Mouse (Mus musculus) stomach, embryonic 15.5 days (tissue): ENCODE results near the gene Nme8. TPM values are rescaled to one million over a fixed set of nuclear protein-coding genes. Genes with fewer than 3 reads are reported as not detected.

ENCODE experiments used
- ATAC-seq: fragments of 200-750 bp; cut with Nextera tagmentation; 2 replicates; pipeline ENCODE4 v1.8.0; 2017; ENCODE audit warnings: low read depth, moderate number of reproducible peaks, moderate TSS enrichment; ENCODE audit not compliant: insufficient read depth, low FRiP score
- H3K27ac ChIP-seq: fragments of 300-500 bp; sonication (generic); 2 replicates; pipeline ENCODE4 v1.5.1; 2015; ENCODE audit warnings: mild to moderate bottlenecking, inconsistent platforms
- H3K27me3 ChIP-seq: fragments of 300-500 bp; sonication (generic); replicated peaks from 2 replicates; pipeline ENCODE4 v1.6.1; 2015; ENCODE audit warnings: inconsistent platforms
- H3K36me3 ChIP-seq: fragments of 300-500 bp; sonication (generic); 2 replicates; pipeline ENCODE4 v1.6.1; 2015; ENCODE audit warnings: inconsistent platforms
- H3K4me1 ChIP-seq: fragments of 300-500 bp; sonication (generic); 2 replicates; pipeline ENCODE4 v1.6.1; 2015; ENCODE audit warnings: inconsistent platforms
- H3K4me2 ChIP-seq: fragments of 300-500 bp; sonication (generic); 2 replicates; pipeline ENCODE4 v1.6.1; 2015; ENCODE audit warnings: mild to moderate bottlenecking, inconsistent platforms
- H3K4me3 ChIP-seq: fragments of 300-500 bp; sonication (generic); replicated peaks from 2 replicates; pipeline ENCODE4 v1.5.1; 2015; ENCODE audit warnings: inconsistent platforms
- H3K9ac ChIP-seq: fragments of 300-500 bp; sonication (generic); 2 replicates; pipeline ENCODE4 v1.6.1; 2015; ENCODE audit warnings: inconsistent platforms
- H3K9me3 ChIP-seq: fragments of 300-500 bp; sonication (generic); 2 replicates; pipeline ENCODE4 v1.6.1; 2016; ENCODE audit warnings: inconsistent platforms
- WGBS: fragments of 180-500 bp; shearing (Covaris S2); methylation state at CpG from one replicate; pipeline ENCODE4 v1.1.7; 2015; 5-methylcytosine and 5-hydroxymethylcytosine counted together
- polyA plus RNA-seq: library from polyadenylated mRNA; unstranded; fragments of >200 nt; fragmentation: Nextera tagmentation; extraction: Ambion mirVana; gene quantifications from 2 replicates; pipeline ENCODE4 v1.2.1, GENCODE M21; 2015

Gene Nme8
- polyA plus RNA-seq, 1 experiment from 2014 or later = not detected

DNA sequence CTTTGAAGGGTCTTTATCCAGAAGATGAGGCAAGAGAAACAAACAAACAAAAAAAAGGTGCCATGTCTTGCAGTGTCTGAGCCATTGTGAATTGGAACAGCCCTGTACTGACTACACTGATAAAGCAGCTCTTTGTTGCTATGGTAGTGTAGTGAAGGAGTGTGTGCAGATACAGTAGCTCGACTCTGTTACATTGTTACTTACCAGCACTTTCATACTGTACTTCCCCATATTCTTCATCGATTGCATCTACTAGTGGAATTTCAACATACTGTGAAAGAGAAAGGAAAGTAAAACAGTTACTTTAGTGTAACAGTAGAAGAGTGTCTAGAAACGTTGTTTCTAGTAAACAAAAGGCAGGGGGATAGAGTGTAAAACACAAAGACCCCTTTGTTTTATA is 7.6 kb downstream of the Nme8 start:
- no peak for ATAC-seq
- H3K4me3 ChIP-seq = no peak overlapping the region
- no peaks in the 10 kb centered on the region for H3K4me1 ChIP-seq
- H3K9me3 ChIP-seq = no peaks in the 10 kb centered on the region
- WGBS = 53% methylated on average over 3 of the region's 3 CpGs
- no peaks in the 10 kb centered on the region for H3K36me3 ChIP-seq
- no peak overlapping the region for H3K9ac ChIP-seq
- no peaks in the 10 kb centered on the region for H3K27me3 ChIP-seq
- H3K4me2 ChIP-seq = no peak overlapping the region
- H3K27ac ChIP-seq = no peak overlapping the region

DNA sequence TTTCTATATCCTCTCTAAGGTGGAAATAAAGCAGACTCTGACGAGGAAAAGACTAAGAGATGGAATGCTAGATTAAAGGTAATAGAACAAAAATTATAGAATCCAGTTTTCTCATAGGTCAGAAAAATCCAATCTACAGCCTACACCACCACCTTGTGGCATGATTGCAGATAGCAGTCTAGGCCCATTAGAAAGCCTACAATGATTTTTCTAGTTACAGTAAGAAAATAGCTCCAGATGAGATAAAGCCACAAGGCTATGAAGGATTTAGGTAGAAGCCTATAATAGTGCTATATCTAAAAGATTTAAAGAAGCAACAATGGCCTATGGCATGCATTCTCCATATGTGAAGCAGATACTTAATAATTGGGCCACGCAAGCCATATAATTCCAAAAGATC is 13.6 kb downstream of the Nme8 start:
- no peaks in the 10 kb centered on the region for H3K36me3 ChIP-seq
- no peak overlapping the region for H3K27ac ChIP-seq
- H3K27me3 ChIP-seq = no peaks in the 10 kb centered on the region
- no peaks in the 10 kb centered on the region for H3K9me3 ChIP-seq
- H3K9ac ChIP-seq = no peak overlapping the region
- WGBS = 56% methylated on average over 2 of the region's 2 CpGs
- no peak overlapping the region for H3K4me2 ChIP-seq
- ATAC-seq = no peak
- no peak overlapping the region for H3K4me3 ChIP-seq
- H3K4me1 ChIP-seq = no peaks in the 10 kb centered on the region

DNA sequence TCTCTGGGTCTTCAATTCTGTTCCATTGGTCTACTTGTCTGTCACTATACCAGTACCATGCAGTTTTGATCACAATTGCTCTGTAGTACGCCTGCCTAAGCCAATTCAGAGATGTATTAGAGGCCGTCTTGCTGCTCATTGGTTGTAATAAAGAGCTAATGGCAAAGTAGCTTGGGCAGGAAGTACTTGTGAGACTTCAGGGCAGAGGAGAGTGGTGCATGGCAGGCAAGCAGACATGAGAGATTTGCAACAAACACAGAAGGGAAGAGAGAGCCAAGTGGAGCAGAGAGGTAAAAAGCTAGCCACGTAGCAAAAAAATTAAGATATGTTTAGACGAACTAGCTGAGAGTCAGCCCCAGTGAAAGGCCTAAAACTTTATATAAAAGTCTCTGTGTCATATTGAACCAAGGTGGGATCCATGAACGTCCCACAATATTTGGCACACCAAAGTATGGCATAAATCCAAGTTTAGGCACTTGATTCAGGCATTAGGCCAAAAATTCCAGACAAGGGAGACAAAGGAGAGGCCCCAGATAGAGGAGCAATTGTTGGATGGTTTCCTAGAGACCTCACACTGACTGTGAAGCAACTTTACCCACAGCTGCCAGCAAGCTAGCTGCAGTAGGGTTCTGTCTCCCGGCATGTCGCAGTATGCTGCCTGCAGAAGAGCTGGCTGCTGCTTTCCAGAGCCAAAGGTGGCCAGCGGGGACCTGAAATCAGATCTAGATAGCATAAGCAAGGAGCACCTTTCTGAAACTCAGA is 14.5 kb downstream of the Nme8 start:
- no peak overlapping the region for H3K4me3 ChIP-seq
- ATAC-seq = no peak
- H3K27me3 ChIP-seq = no peaks in the 10 kb centered on the region
- H3K4me1 ChIP-seq = no peaks in the 10 kb centered on the region
- no peak overlapping the region for H3K4me2 ChIP-seq
- no peaks in the 10 kb centered on the region for H3K36me3 ChIP-seq
- H3K9ac ChIP-seq = no peak overlapping the region
- H3K9me3 ChIP-seq = no peaks in the 10 kb centered on the region
- 54% methylated on average over 8 of the region's 8 CpGs for WGBS
- no peak overlapping the region for H3K27ac ChIP-seq

DNA sequence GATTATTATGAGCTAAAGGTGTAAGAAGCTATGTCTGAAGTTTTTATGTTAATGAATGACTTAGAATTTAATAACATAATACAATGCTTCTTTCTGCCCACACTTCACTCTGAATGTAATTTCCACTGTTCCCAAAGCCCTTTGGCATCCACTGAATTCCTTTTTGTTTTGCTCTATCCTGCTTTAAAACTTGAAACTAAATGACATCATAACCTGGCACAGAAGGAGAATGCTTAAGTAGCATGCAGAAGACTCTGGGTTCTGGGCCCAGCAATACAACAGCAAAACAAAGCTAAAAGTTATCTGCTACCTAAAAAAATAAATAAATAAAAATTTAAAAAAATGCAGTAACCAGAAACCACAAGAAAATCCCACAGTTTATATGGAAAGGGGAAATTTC is 23.0 kb downstream of the Nme8 start:
- Histone ChIP-seq H3K4me1 (no peaks in the 10 kb centered on the region), H3K9me3 (no peaks in the 10 kb centered on the region), H3K4me3 (no peak overlapping the region), H3K36me3 (no peaks in the 10 kb centered on the region), H3K9ac (no peak overlapping the region), H3K4me2 (no peak overlapping the region), H3K27ac (no peak overlapping the region), H3K27me3 (no peaks in the 10 kb centered on the region)
- no peak for ATAC-seq

DNA sequence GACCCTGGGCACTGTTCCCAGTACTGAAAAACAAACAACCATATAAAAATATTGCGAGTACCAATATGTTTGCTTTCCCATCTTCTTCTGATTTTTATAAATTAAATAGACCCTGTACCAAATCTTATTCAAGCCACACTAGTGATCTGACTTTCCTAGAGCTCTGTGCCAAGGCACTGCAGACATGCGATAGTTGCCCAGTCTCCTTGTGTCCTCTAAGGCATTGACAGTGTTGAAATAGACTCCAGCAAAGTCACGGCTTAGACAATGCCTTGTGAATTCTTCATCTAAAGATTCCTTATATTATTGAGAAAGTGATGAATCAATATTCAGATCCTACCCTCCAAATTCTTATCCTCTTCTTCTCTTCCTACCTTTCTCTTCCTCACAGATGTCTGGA is 23.6 kb downstream of the Nme8 start:
- no peak for ATAC-seq
- Histone ChIP-seq H3K4me1 (no peaks in the 10 kb centered on the region), H3K27ac (no peak overlapping the region), H3K27me3 (no peaks in the 10 kb centered on the region), H3K4me3 (no peak overlapping the region), H3K4me2 (no peak overlapping the region), H3K36me3 (no peaks in the 10 kb centered on the region), H3K9ac (no peak overlapping the region), H3K9me3 (no peaks in the 10 kb centered on the region)
- WGBS = 87% methylated on average over 3 of the region's 3 CpGs

DNA sequence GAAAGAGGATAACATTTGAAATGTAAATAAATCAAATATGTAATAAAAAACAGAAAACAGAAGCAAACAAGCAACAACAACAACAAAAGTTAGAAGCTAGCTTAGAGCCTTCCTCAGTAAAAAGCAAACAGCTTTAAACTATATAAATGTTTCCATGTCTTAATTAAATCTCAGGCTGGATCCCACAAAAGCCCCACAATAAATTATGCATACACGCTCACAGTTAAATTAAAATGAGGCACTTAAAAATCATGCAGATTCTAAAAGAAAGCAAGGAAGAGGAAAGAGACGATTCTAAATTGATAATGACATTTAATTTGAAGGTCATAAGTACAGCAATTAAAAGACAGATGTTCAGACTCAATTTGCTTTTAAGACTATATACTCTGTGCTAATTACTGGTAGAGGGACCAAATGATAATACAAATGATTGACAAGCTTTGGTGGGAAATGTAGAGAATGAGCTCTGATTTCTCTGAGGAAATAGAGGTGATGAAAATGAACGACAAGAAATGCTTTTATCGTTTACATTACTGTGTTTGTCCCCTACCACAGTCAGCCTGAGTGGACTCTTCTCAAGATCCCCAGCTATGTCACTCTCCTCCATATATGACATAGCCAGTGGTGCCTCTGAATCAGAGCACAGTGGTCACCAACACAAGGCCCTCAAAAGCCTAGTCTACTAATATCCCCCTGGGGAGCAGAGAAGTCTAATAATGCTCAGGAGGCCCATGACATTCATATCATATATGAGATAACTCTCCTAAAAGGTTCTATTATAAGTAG is 29.0 kb downstream of the Nme8 start:
- Histone ChIP-seq H3K36me3 (no peaks in the 10 kb centered on the region), H3K4me3 (no peak overlapping the region), H3K4me2 (no peak overlapping the region), H3K27me3 (no peaks in the 10 kb centered on the region), H3K4me1 (no peaks in the 10 kb centered on the region), H3K9me3 (no peaks in the 10 kb centered on the region), H3K9ac (no peak overlapping the region), H3K27ac (no peak overlapping the region)
- WGBS = 79% methylated on average over 4 of the region's 4 CpGs
- no peak for ATAC-seq

DNA sequence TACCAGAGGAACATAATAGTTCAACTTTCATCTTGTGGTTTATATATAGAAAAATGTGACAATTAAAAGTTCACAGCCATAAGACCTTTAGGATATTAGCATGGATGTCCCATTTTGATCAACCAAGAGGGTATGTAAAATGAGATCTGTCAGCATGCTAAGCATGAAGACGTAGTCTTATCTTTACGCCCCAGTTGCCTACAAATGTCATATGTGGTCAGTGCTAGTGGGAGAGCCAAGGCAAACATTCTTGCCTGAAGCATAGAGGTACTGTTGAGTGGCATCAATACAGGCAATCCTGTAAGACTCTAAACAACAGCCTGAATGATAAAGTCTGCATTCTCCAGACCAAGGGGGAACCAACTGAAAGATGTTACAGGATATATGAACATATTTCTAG is 45.2 kb downstream of the Nme8 start:
- no peak for ATAC-seq

DNA sequence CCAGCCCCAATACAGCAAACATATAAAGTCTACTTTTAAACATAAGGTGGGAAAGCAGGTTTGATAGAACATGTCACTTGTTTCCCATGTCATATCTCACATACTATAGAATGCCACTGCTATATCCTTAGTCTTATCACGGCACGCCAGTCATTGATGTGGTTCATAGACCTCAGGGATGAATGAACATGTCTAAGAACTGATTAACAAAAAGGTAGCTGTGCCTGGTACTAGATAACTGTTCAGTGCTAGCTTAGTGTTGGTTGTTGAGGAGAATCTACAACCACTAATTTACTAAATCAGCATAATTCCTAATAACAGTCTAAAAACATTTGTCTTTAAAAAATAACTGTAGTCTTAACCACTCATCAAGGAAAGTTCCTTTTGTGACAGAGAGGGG is 47.8 kb downstream of the Nme8 start:
- ATAC-seq = peak; percentile 82; the same call in 1 of the 2 replicates
- WGBS = 91% methylated on average over 2 of the region's 2 CpGs
- Histone ChIP-seq H3K4me2 (no peak overlapping the region), H3K9me3 (no peaks in the 10 kb centered on the region), H3K4me1 (no peaks in the 10 kb centered on the region), H3K27me3 (no peaks in the 10 kb centered on the region), H3K27ac (no peak overlapping the region), H3K9ac (no peak overlapping the region), H3K36me3 (no peaks in the 10 kb centered on the region), H3K4me3 (no peak overlapping the region)

More for the DNA sequence above, 45.2 kb downstream of the Nme8 start:
- H3K9ac ChIP-seq = no peak overlapping the region
- H3K9me3 ChIP-seq = no peaks in the 10 kb centered on the region
- H3K4me3 ChIP-seq = no peak overlapping the region
- no peaks in the 10 kb centered on the region for H3K27me3 ChIP-seq
- 77% methylated on average over 2 of the region's 2 CpGs for WGBS
- no peak overlapping the region for H3K4me2 ChIP-seq
- no peaks in the 10 kb centered on the region for H3K4me1 ChIP-seq
- no peaks in the 10 kb centered on the region for H3K36me3 ChIP-seq
- no peak overlapping the region for H3K27ac ChIP-seq

DNA sequence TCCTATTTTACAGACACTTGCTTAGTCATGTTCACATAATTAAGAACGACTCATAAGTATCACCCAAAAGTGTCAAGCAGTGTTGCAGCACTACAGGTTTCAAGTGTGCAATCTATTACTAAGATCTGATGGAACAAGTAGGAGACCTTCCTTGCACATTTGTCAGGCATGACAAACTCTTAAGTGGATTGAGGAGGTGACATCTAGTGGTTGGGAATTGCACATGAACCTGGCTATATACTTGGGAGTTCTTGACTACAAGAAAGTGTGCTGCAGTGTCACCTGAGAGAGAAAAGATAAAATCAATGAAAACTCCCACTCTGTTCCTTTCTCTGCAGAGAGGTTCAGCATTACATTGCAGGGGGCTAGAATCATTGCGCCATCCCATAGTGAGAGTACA is 53.4 kb downstream of the Nme8 start:
- H3K36me3 ChIP-seq = no peaks in the 10 kb centered on the region
- H3K4me2 ChIP-seq = no peak overlapping the region
- H3K27ac ChIP-seq = no peak overlapping the region
- H3K9ac ChIP-seq = no peak overlapping the region
- ATAC-seq = no peak
- 64% methylated on average over 2 of the region's 2 CpGs for WGBS
- H3K4me3 ChIP-seq = no peak overlapping the region
- H3K4me1 ChIP-seq = no peaks in the 10 kb centered on the region
- no peaks in the 10 kb centered on the region for H3K27me3 ChIP-seq
- no peaks in the 10 kb centered on the region for H3K9me3 ChIP-seq

DNA sequence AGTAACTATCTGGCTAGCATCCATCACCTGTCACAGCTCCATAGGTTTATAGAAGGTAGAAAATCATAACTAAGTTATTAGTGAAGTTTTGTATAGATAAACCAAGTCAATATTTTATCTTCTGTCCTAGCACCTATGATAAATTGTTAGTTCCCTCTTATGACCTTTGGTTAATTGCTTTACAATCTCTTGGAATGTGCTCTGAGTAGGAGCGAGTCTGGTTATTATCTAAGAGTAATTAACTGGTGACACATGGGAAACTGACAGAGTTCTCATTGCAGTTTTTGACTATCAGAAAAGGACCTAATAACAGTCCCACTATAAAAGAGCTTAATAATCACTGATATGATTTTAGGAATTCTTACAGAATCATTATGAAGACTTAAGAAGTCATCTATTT is 54.1 kb downstream of the Nme8 start:
- no peak for ATAC-seq
- Histone ChIP-seq H3K9me3 (no peaks in the 10 kb centered on the region), H3K27me3 (no peaks in the 10 kb centered on the region), H3K4me3 (no peak overlapping the region), H3K9ac (no peak overlapping the region), H3K27ac (no peak overlapping the region), H3K4me2 (no peak overlapping the region), H3K36me3 (no peaks in the 10 kb centered on the region), H3K4me1 (no peaks in the 10 kb centered on the region)
- WGBS = 32% methylated on average over 1 of the region's 1 CpGs

DNA sequence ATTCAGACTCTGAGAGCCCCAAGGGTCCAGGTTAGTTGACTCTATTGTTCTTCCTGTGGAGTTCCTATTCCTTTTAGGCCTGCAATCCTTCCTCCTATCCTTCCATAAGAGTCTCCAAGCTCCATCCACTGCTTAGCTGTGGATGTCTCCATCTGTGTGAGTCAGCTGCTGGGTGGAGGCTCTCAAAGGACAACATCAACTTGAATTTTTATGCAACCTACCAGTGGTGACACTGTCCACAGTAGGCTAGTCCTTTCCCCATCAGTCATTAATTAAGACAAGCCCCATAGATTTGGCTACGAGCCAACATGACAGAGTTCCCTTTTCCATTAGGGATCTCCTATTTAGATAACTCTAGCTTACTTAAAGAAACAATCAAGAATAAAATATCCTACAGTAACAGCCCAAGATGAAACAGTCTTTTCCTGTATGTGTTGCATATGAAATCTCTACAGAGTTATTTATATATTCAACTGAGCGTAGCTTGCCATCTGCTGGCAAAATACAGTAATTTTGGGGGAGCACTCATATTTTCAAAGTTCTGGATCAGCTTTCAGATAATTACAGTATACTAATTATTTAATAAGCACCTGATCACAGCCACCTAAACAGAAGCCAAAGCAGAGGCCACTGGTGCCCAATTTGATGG is 57.3 kb downstream of the Nme8 start:
- Histone ChIP-seq H3K4me2 (no peak overlapping the region), H3K4me1 (no peaks in the 10 kb centered on the region), H3K27me3 (no peaks in the 10 kb centered on the region), H3K9me3 (no peaks in the 10 kb centered on the region), H3K4me3 (no peak overlapping the region), H3K36me3 (no peaks in the 10 kb centered on the region), H3K9ac (no peak overlapping the region), H3K27ac (no peak overlapping the region)
- 64% methylated on average over 2 of the region's 2 CpGs for WGBS
- no peak for ATAC-seq

DNA sequence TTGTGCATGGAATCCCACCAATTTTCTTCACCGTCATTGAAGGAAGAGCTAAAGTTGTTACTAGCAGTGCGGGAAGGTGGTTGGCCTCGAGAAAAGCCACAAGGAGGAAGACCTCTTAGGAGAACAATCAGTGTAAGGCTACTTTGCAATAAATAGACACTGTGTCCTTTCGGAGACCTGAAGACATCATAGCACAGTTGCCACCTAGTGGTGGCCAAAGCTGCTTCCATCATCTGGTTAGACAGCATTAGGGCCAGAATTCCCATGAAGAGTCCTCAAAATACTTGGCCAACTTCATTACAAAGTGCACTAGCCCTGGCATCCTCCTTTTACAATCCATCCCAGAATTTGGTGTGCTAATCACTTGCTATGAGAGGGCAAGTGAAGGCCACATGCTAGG is 61.5 kb downstream of the Nme8 start:
- Histone ChIP-seq H3K27me3 (no peaks in the 10 kb centered on the region), H3K9me3 (no peaks in the 10 kb centered on the region), H3K9ac (no peak overlapping the region), H3K4me1 (no peaks in the 10 kb centered on the region), H3K36me3 (no peaks in the 10 kb centered on the region), H3K4me2 (no peak overlapping the region), H3K27ac (no peak overlapping the region), H3K4me3 (no peak overlapping the region)
- WGBS = 67% methylated on average over 4 of the region's 4 CpGs
- no peak for ATAC-seq
